ENCODE assay signal across 29 mouse cellular contexts in the genomic region with DNA sequence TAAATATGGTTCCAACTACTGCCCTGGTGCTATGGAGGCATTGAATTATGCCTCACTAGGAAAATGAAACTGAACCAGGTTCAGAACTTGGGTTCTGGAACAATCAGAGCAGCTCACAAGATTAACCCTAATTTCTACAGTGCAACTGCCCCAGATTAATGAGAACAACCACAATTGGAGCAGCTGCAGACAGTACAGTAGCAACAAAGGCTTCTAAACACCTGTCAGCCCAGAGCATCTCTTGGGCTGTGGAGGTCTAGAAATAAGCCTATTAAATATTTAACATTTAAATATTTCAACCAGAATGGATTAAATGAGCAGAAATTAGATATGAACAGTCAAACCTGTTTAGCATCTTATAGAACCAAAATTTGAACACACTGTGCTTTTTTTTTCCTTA.
DNase-seq lines count a peak whose midpoint lies in the region; ATAC-seq and TF ChIP-seq lines count a peak whose summit lies in the region.
"Had no signal": no experiment of that assay in that cellular context is flagged by ENCODE, and none has a peak within 500 bp of the region (broad histone marks: within the 10 kb centered on the region; RNA-seq: fewer than 3 reads in every experiment).

No protein-coding gene starts in this region.

- H3K4me3 ChIP-seq in midbrain, embryonic 12.5 days: no peak overlapping the region
- no peak overlapping the region for H3K4me3 ChIP-seq in midbrain, embryonic 10.5 days
- no peak overlapping the region for H3K4me3 ChIP-seq in midbrain, embryonic 14.5 days (replicated peaks; ENCODE audit: low read depth, low read length)
- H3K4me3 ChIP-seq in midbrain, postnatal 0 days (ENCODE audit: low read depth, low read length): no peak overlapping the region
- no peak overlapping the region for H3K4me3 ChIP-seq in liver, embryonic 12.5 days
- H3K4me3 ChIP-seq: embryonic facial prominence, embryonic 10.5 days; embryonic facial prominence, embryonic 13.5 days; erythroblast, embryonic 14.5 days; forebrain, embryonic 12.5 days; forebrain, embryonic 15.5 days; hindbrain, embryonic 10.5 days; hindbrain, embryonic 13.5 days had no signal

- no peaks in the 10 kb centered on the region for H3K36me3 ChIP-seq in midbrain, embryonic 12.5 days
- H3K36me3 ChIP-seq in midbrain, embryonic 10.5 days: no peaks in the 10 kb centered on the region
- no peaks in the 10 kb centered on the region for H3K36me3 ChIP-seq in midbrain, embryonic 14.5 days (ENCODE audit: control insufficient read depth, insufficient read depth, low read length)
- no peaks in the 10 kb centered on the region for H3K36me3 ChIP-seq in midbrain, postnatal 0 days (ENCODE audit: insufficient read depth, low read length)
- H3K36me3 ChIP-seq in liver, embryonic 12.5 days: no peaks in the 10 kb centered on the region
- H3K36me3 ChIP-seq: embryonic facial prominence, embryonic 10.5 days; embryonic facial prominence, embryonic 13.5 days; forebrain, embryonic 12.5 days; forebrain, embryonic 15.5 days; G1E; hindbrain, embryonic 10.5 days; hindbrain, embryonic 13.5 days had no signal

- H3K4me2 ChIP-seq in midbrain, embryonic 12.5 days (replicated peaks): no peak overlapping the region
- no peak overlapping the region for H3K4me2 ChIP-seq in midbrain, embryonic 14.5 days (ENCODE audit: low read length)
- no peak overlapping the region for H3K4me2 ChIP-seq in midbrain, postnatal 0 days (ENCODE audit: low read depth, low read length, poor library complexity, severe bottlenecking)
- no peak overlapping the region for H3K4me2 ChIP-seq in liver, embryonic 12.5 days
- H3K4me2 ChIP-seq: embryonic facial prominence, embryonic 13.5 days; forebrain, embryonic 12.5 days; forebrain, embryonic 15.5 days; heart, embryonic 11.5 days; hindbrain, embryonic 13.5 days had no signal

- no peak overlapping the region for H3K9ac ChIP-seq in midbrain, embryonic 12.5 days (replicated peaks)
- H3K9ac ChIP-seq in midbrain, embryonic 14.5 days (replicated peaks; ENCODE audit: low read length): no peak overlapping the region
- H3K9ac ChIP-seq in midbrain, postnatal 0 days (replicated peaks; ENCODE audit: low read length, poor library complexity, severe bottlenecking): no peak overlapping the region
- H3K9ac ChIP-seq in liver, embryonic 12.5 days: no peak overlapping the region
- H3K9ac ChIP-seq: embryonic facial prominence, embryonic 13.5 days; forebrain, embryonic 12.5 days; forebrain, embryonic 15.5 days; hindbrain, embryonic 13.5 days had no signal

- H3K27ac ChIP-seq in midbrain, embryonic 12.5 days (replicated peaks): peak overlapping the region; percentile 39; the same call in 1 of the 2 replicates
- H3K27ac ChIP-seq in midbrain, embryonic 10.5 days (replicated peaks): no peak overlapping the region
- H3K27ac ChIP-seq in midbrain, embryonic 14.5 days (replicated peaks; ENCODE audit: low read depth, low read length): peak overlapping the region; percentile 43; the same call in 1 of the 2 replicates
- H3K27ac ChIP-seq in midbrain, postnatal 0 days (ENCODE audit: low read depth, low read length): peak overlapping the region; percentile 19; the same call in 1 of the 2 replicates
- no peak overlapping the region for H3K27ac ChIP-seq in liver, embryonic 12.5 days
- H3K27ac ChIP-seq: embryonic facial prominence, embryonic 10.5 days; embryonic facial prominence, embryonic 13.5 days; forebrain, embryonic 12.5 days; forebrain, embryonic 15.5 days; hindbrain, embryonic 10.5 days; hindbrain, embryonic 13.5 days had no signal

- no peak for TF ChIP-seq CTCF in midbrain, postnatal 0 days (IDR thresholded peaks at IDR 0.05)

- no peak for ATAC-seq in midbrain, embryonic 12.5 days (ENCODE audit: low FRiP score, low read depth)
- ATAC-seq in midbrain, embryonic 14.5 days (ENCODE audit: low FRiP score, low TSS enrichment): peak; percentile 40; the same call in 1 of the 2 replicates
- no peak; the same call in 1 of the 2 replicates for ATAC-seq in midbrain, postnatal 0 days (ENCODE audit: low FRiP score)
- no peak for ATAC-seq in liver, embryonic 12.5 days
- ATAC-seq: forebrain, embryonic 15.5 days; hindbrain, embryonic 16.5 days; Patski had no signal

- no peak for DNase-seq in midbrain, embryonic 10.5 days (ENCODE audit: low spot score)
- no peak for DNase-seq in midbrain, embryonic 14.5 days
- DNase-seq in midbrain, postnatal 0 days (ENCODE audit: low spot score): no peak
- no peak for DNase-seq in right cerebral cortex, adult 2 months (ENCODE audit: low spot score in 2 of 2)
- DNase-seq in thymus, postnatal 0 days (ENCODE audit: low spot score): no peak
- DNase-seq: adrenal gland, adult 2 months; adrenal gland, postnatal 14 days; B cell, adult 2 months; cerebellum, adult 11-12 months; cerebellum, adult 8-10 months; cerebellum, postnatal 10 days; cerebellum, postnatal 36 days; embryo, embryonic 11 days; gastrocnemius, postnatal 25 days; heart, postnatal 36 days had no signal

- H3K4me1 ChIP-seq in midbrain, embryonic 12.5 days: no peaks in the 10 kb centered on the region
- no peaks in the 10 kb centered on the region for H3K4me1 ChIP-seq in midbrain, embryonic 10.5 days
- no peaks in the 10 kb centered on the region for H3K4me1 ChIP-seq in midbrain, embryonic 14.5 days (ENCODE audit: control insufficient read depth, insufficient read depth, low read length)
- no peaks in the 10 kb centered on the region for H3K4me1 ChIP-seq in midbrain, postnatal 0 days (ENCODE audit: insufficient read depth, low read length)
- H3K4me1 ChIP-seq in liver, embryonic 12.5 days: no peaks in the 10 kb centered on the region
- H3K4me1 ChIP-seq: embryonic facial prominence, embryonic 10.5 days; embryonic facial prominence, embryonic 13.5 days; forebrain, embryonic 12.5 days; forebrain, embryonic 15.5 days; hindbrain, embryonic 10.5 days; hindbrain, embryonic 13.5 days had no signal

- H3K9me3 ChIP-seq in midbrain, embryonic 12.5 days: no peaks in the 10 kb centered on the region
- H3K9me3 ChIP-seq in midbrain, embryonic 10.5 days (replicated peaks): no peaks in the 10 kb centered on the region
- no peaks in the 10 kb centered on the region for H3K9me3 ChIP-seq in midbrain, embryonic 14.5 days (ENCODE audit: control insufficient read depth, low read length)
- no peaks in the 10 kb centered on the region for H3K9me3 ChIP-seq in midbrain, postnatal 0 days (ENCODE audit: low read length)
- no peaks in the 10 kb centered on the region for H3K9me3 ChIP-seq in liver, embryonic 12.5 days (replicated peaks)
- H3K9me3 ChIP-seq: embryonic facial prominence, embryonic 10.5 days; embryonic facial prominence, embryonic 13.5 days; forebrain, embryonic 12.5 days; forebrain, embryonic 15.5 days; G1E; hindbrain, embryonic 10.5 days; hindbrain, embryonic 13.5 days had no signal

- H3K27me3 ChIP-seq in midbrain, embryonic 12.5 days: no peaks in the 10 kb centered on the region
- no peaks in the 10 kb centered on the region for H3K27me3 ChIP-seq in midbrain, embryonic 10.5 days (ENCODE audit: low read depth, poor library complexity, severe bottlenecking)
- H3K27me3 ChIP-seq in midbrain, embryonic 14.5 days (ENCODE audit: control insufficient read depth, insufficient read depth, low read length): no peaks in the 10 kb centered on the region
- no peaks in the 10 kb centered on the region for H3K27me3 ChIP-seq in midbrain, postnatal 0 days (ENCODE audit: insufficient read depth, low read length)
- H3K27me3 ChIP-seq in liver, embryonic 12.5 days (replicated peaks): no peaks in the 10 kb centered on the region
- H3K27me3 ChIP-seq: CH12.LX; embryonic facial prominence, embryonic 13.5 days; forebrain, embryonic 12.5 days; forebrain, embryonic 15.5 days; hindbrain, embryonic 13.5 days; Patski had no signal

Comparison
In these comparisons a context has a peak if more than half of its experiments do, and no peak if none do; other contexts are left out.
1. H3K27ac ChIP-seq: peak in midbrain, embryonic 12.5 days (single experiment), midbrain, embryonic 14.5 days (single experiment) and midbrain, postnatal 0 days (single experiment); none in midbrain, embryonic 10.5 days (single experiment) and liver, embryonic 12.5 days (single experiment).